Mouse (Mus musculus): Measurements from ENCODE around the gene Alx1.

GRCm38 (mm10) chr10:103049593-103049992 is 19.6 kb upstream of the Alx1 start:
- TF ChIP-seq CTCF (IDR thresholded peaks at IDR 0.05; ENCODE audit: low read depth, low read length) (no peak), POLR2A (IDR thresholded peaks at IDR 0.05; ENCODE audit: extremely low read depth, insufficient read depth, low read length) (no peak)
